Mouse (Mus musculus) bone marrow macrophage, adult 2 months (primary cell): ENCODE results near the gene Nudt4. TPM values are rescaled to one million over a fixed set of nuclear protein-coding genes. Genes with fewer than 3 reads are reported as not detected.

Experiments used
- H3K27ac ChIP-seq: 2 replicates; pipeline ENCODE4 v1.5.1; 2012; ENCODE audit warnings: low read depth, low read length; ENCODE audit not compliant: insufficient read depth
- H3K4me1 ChIP-seq: 2 replicates; pipeline ENCODE4 v1.6.1; 2012; ENCODE audit warnings: low read length; ENCODE audit not compliant: control insufficient read depth, insufficient read depth
- H3K4me3 ChIP-seq: 2 replicates; pipeline ENCODE4 v1.5.1; 2012; ENCODE audit warnings: mild to moderate bottlenecking, low read length, moderate library complexity; ENCODE audit not compliant: insufficient read depth
- CTCF ChIP-seq: IDR thresholded peaks from 2 replicates; pipeline ENCODE4 v1.5.1; 2012; ENCODE audit warnings: low read depth, mild to moderate bottlenecking, low read length, moderate library complexity
- POLR2A ChIP-seq: IDR thresholded peaks from 2 replicates; pipeline ENCODE4 v1.6.1; 2012; ENCODE audit warnings: mild to moderate bottlenecking, low read depth, low read length, borderline replicate concordance
- polyA plus RNA-seq: library from polyadenylated mRNA; stranded (reverse); fragments of >200 nt; gene quantifications from 2 replicates; pipeline ENCODE4 v1.2.4, GENCODE M21; 2012; ENCODE audit not compliant: missing spikeins, insufficient read depth, insufficient read length

Nudt4 gene
- polyA plus RNA-seq, 1 experiment = 42.5 TPM

- TF ChIP-seq POLR2A = no peak
- no peak for TF ChIP-seq CTCF
- Histone ChIP-seq H3K27ac (no peak overlapping the region), H3K4me3 (no peak overlapping the region)
Observed at GRCm38 (mm10) chr10:95591257-95591656, 27.3 kb upstream of the Nudt4 start.

GRCm38 (mm10) chr10:95590196-95590595 is 26.2 kb upstream of the Nudt4 start:
- Histone ChIP-seq H3K4me1 (peaks cover 4% of the 10 kb centered on the region; the same call in 1 of the 2 replicates), H3K27ac (no peak overlapping the region), H3K4me3 (no peak overlapping the region)
- TF ChIP-seq POLR2A (no peak), CTCF (no peak)

More at GRCm38 (mm10) chr10:95591257-95591656, 27.3 kb upstream of the Nudt4 start:
- peaks cover 4% of the 10 kb centered on the region; the same call in 1 of the 2 replicates for H3K4me1 ChIP-seq

DNA sequence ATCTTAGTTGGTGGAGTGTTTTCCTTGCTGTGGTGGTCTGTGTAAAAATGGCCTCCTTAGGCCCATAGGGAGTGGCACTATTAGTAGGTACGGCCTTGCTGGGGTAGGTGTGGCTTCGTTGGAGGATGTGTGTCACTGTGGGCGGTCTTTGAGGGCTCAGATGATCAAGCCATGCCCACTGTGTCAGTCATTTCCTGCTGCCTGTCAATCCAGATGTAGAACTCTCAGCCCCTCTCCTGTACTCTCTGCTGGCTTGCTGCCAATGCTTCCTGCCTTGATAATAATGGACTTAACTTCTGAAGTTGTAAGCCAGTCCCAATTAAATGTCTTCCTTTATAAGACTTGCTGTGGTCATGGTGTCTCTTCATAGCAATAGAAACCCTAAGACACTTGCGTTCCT is 25.2 kb upstream of the Nudt4 start:
- Histone ChIP-seq H3K27ac (no peak overlapping the region), H3K4me1 (peaks cover 4% of the 10 kb centered on the region; the same call in 1 of the 2 replicates), H3K4me3 (no peak overlapping the region)
- no peak for TF ChIP-seq CTCF
- no peak for TF ChIP-seq POLR2A

- Histone ChIP-seq H3K4me3 (no peak overlapping the region), H3K4me1 (peaks cover 4% of the 10 kb centered on the region; the same call in 1 of the 2 replicates), H3K27ac (no peak overlapping the region)
- TF ChIP-seq POLR2A (no peak), CTCF (no peak)
Observed at GRCm38 (mm10) chr10:95587509-95588220, 23.7 kb upstream of the Nudt4 start.

- TF ChIP-seq CTCF (no peak), POLR2A (no peak)
- Histone ChIP-seq H3K27ac (no peak overlapping the region), H3K4me1 (peaks cover 4% of the 10 kb centered on the region; the same call in 1 of the 2 replicates), H3K4me3 (no peak overlapping the region)
Observed at GRCm38 (mm10) chr10:95585554-95585953, 21.6 kb upstream of the Nudt4 start.

DNA sequence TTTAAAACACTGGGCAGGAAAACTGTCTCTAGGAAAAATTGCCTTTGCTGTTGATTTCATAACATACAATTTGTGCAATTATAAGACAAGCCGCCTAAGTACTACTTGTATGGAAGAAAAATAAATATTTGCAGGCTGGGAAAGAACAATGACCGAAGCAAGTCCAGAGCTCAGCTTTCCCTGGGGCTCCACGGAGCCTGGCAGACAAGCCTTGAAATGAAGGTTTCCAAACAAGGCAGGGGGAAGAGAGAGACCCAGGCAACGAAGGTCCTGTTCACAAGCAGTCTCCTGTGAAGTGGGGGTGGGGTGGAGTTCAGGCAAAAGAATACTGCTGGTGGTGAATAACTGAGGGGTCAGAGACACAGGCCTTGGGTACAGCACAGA is 13.6 kb upstream of the Nudt4 start:
- Histone ChIP-seq H3K4me3 (no peak overlapping the region), H3K4me1 (no peaks in the 10 kb centered on the region), H3K27ac (no peak overlapping the region)
- TF ChIP-seq CTCF (no peak), POLR2A (no peak)

GRCm38 (mm10) chr10:95576876-95577566 is 13.1 kb upstream of the Nudt4 start:
- TF ChIP-seq POLR2A (no peak), CTCF (no peak)
- no peak overlapping the region for H3K4me3 ChIP-seq
- H3K4me1 ChIP-seq = no peaks in the 10 kb centered on the region
- H3K27ac ChIP-seq = no peak overlapping the region

GRCm38 (mm10) chr10:95575839-95576380 is 12.0 kb upstream of the Nudt4 start:
- Histone ChIP-seq H3K4me3 (no peak overlapping the region), H3K4me1 (no peaks in the 10 kb centered on the region)

GRCm38 (mm10) chr10:95574994-95575393 is 11.0 kb upstream of the Nudt4 start:
- no peak overlapping the region for H3K4me3 ChIP-seq
- TF ChIP-seq POLR2A (no peak), CTCF (no peak)
- no peak overlapping the region for H3K27ac ChIP-seq
- H3K4me1 ChIP-seq = no peaks in the 10 kb centered on the region

More at GRCm38 (mm10) chr10:95575839-95576380, 12.0 kb upstream of the Nudt4 start:
- no peak overlapping the region for H3K27ac ChIP-seq
- TF ChIP-seq POLR2A (no peak), CTCF (no peak)

GRCm38 (mm10) chr10:95569441-95569840 is 5.5 kb upstream of the Nudt4 start:
- Histone ChIP-seq H3K27ac (no peak overlapping the region), H3K4me3 (no peak overlapping the region), H3K4me1 (peaks cover 6% of the 10 kb centered on the region)
- TF ChIP-seq CTCF (no peak), POLR2A (no peak)
